17 mouse cellular contexts compared by ENCODE assay signal in genomic region chr5:92395764-92396163, GRCm38 (mm10). TPM values are rescaled to one million over a fixed set of nuclear protein-coding genes. Genes with fewer than 3 reads are reported as not detected.
"Had no signal": no experiment of that assay in that cellular context is flagged by ENCODE, and none has a peak within 500 bp of the region (broad histone marks: within the 10 kb centered on the region; RNA-seq: fewer than 3 reads in every experiment).

No protein-coding gene starts in this region.

- H3K4me1 ChIP-seq: limb, embryonic 12.5 days; neural tube, embryonic 13.5 days had no signal

- H3K27ac ChIP-seq: layer of hippocampus, adult 2 months; limb, embryonic 12.5 days; lung, embryonic 15.5 days; macrophage; neural tube, embryonic 13.5 days had no signal

- H3K4me3 ChIP-seq: layer of hippocampus, adult 2 months; limb, embryonic 12.5 days; lung, embryonic 15.5 days; megakaryocyte, embryonic 14.5 days; neural tube, embryonic 13.5 days had no signal

- H3K9me3 ChIP-seq: limb, embryonic 12.5 days; lung, embryonic 15.5 days; megakaryocyte, embryonic 14.5 days; neural tube, embryonic 13.5 days had no signal

- DNase-seq: kidney, adult 11 months; kidney, adult 9 months; kidney, postnatal 10 days; kidney, postnatal 4 days; lung, postnatal 14 days; right cerebral cortex, postnatal 14 days; thymus, adult 18-20 months; thymus, postnatal 14 days had no signal

- H3K36me3 ChIP-seq: limb, embryonic 12.5 days; lung, embryonic 15.5 days; neural tube, embryonic 13.5 days had no signal

- ATAC-seq: midbrain, embryonic 16.5 days had no signal

- H3K4me2 ChIP-seq: limb, embryonic 12.5 days; lung, embryonic 15.5 days; midbrain, embryonic 11.5 days; neural tube, embryonic 13.5 days had no signal

- H3K9ac ChIP-seq: limb, embryonic 12.5 days; lung, embryonic 15.5 days; neural tube, embryonic 13.5 days had no signal

RNA-seq across cellular contexts. Expression of gene Cxcl10, which starts 47.1 kb away (rescaled TPM):
- total RNA-seq: layer of hippocampus, adult 2 months; layer of hippocampus, postnatal 10 days had no signal
